Mouse (Mus musculus) cerebellum, postnatal 10 days (tissue): ENCODE results near the gene Trdmt1.

Source experiments
- DNase-seq, 2 experiments: peaks; one replicate each; pipeline ENCODE4 v3.0.0; 2021; ENCODE audit warnings: mixed read lengths in 2 of 2

Gene Trdmt1

DNA sequence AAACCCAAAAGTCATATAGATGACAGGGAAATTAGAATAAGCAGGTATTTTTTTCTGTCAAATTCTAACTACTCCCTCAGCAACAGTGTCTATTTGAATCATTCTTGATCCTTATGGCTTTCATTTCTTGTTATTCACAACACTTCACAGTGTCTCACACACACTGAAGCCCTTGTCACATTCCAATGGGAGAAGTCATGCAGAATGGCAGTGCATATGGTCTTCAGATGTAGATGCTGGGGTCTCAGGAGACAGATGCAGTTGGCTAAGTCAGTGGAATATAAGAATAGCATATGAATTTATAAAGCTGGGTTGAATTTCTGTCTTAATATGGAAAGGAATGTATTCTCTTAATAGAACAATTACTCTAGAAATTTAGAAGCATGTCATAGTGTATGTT lies 11.8 kb upstream of the Trdmt1 start:
- no peak for DNase-seq

GRCm38 (mm10) chr2:13553966-13554365 lies 9.5 kb upstream of the Trdmt1 start:
- DNase-seq, result no peak

DNA sequence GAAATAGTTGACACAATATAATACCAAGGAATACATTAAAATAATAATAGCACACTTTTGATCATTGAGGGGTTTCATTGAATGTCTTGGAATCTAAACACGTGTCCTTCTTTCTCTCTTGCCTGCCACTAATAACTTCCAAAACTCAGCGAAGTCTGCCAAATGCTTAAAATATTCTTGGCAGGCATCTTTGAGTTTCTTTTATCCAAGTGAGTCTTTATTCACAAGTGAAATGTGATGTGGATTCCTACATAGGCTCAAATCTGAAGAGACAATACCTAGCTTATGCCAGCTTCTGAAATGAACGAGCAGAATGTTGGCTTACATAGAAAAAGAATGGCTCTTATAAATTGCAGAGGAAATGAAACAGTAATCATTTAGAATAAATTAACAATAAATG lies 4.3 kb upstream of the Trdmt1 start:
- no peak for DNase-seq

DNA sequence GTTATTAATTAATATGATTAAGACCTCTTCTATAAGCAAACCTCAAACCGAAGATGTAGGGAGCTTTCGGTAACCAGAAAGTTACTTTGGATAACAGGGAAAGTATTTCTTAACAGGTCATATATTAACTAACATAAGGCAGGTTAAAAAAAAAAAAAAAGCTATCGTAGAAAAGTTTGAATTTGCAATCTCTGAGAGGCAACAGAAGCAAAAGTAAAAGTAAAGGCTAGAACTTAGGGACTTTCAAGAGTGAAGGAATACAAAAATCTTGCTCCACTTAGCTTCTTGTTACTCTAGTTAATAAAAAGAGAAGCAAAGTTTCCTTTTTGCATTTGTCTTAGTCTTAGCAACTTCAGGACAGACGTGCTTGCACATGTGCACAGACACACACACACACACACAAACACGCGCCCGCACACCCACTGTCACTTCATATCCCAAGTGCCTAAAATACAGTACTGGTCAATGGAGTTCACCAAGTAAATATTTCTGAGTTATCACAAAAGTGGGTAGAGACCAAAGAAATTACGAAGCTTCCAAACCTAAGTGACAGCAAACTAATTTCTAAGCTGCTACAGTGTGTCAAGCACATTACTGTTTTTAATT lies 846 bp downstream of the Trdmt1 start:
- DNase-seq, result peak in 1 of 2 experiments; percentile 4

DNA sequence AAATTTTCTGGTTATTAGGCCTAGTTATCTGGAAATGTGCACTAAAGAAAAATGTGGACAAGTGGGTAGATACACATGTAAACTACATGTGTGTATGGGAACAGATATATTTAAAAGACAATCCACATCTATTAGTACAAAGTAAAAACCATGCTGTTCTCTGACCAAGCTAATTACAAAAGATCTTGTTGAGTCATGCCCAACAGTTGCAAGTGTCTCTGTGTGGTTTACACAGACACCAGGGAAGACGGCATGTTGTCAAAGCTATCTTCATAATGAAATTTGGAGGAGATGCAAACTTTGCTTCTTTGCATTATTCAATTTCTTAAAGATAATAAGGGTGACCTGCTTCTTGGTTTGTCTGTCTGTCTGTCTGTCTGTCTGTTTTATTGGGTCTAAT lies 4.6 kb downstream of the Trdmt1 start:
- no peak for DNase-seq

GRCm38 (mm10) chr2:13538704-13539377 lies 5.6 kb downstream of the Trdmt1 start:
- DNase-seq, result no peak

DNA sequence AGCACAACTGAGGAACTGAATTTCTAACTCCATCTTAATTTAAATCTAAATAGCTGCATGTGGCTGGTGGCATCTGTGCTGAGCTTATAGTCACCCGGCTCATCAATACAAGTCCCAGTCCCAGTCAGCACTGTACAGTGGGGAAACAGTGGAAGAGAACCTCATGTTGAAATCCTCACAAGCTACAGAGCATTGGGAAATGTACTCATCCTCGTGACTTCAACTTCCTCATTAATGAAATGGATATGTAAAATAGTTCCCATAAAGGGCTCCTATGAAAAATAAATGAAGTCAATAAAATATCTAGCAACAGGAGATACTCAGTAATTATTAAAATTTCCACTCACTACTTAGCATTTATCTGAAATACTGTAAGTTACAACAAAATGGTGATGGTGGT lies 6.2 kb downstream of the Trdmt1 start:
- no peak for DNase-seq

DNA sequence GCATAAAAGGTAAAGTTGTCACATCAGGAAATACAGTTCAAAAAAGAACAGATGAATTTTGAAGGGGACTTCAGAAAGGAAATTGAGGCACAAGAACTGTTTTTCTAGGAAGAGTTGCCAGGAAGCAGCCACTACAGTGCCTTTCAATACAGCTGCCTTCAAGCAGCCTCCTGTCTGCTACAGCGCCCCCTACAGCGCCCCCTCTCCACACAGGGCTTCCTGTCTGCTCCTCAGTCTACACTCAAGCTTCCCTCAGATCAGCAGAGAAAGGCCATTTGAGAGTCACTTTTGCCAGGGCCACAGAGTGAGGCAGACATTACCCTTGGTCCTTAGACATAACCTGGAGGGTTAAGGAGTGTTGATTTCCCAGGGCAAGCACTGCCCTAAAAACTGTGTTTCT lies 6.7 kb downstream of the Trdmt1 start:
- peak in 1 of 2 experiments; percentile 25 for DNase-seq

DNA sequence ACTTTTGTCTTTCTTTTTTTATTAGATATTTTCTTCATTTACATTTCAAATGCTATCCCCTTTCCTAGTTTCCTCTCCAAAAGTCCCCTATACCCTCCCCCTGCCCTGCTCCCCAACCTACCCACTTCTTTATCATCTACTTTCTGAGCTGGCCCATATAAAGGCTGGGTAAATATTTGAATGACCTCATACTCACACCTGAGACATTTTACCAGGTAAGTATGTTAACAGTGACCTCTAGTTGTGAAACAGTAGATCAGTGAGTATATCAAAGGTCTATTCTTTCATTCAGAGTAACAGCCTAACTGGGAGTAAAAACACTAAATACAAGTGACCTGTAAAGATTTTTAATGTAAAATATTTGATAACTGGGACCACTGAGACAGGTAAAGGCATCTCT lies 7.7 kb downstream of the Trdmt1 start:
- no peak for DNase-seq

- no peak for DNase-seq
Observed at GRCm38 (mm10) chr2:13530639-13531038, 13.8 kb downstream of the Trdmt1 start.

DNA sequence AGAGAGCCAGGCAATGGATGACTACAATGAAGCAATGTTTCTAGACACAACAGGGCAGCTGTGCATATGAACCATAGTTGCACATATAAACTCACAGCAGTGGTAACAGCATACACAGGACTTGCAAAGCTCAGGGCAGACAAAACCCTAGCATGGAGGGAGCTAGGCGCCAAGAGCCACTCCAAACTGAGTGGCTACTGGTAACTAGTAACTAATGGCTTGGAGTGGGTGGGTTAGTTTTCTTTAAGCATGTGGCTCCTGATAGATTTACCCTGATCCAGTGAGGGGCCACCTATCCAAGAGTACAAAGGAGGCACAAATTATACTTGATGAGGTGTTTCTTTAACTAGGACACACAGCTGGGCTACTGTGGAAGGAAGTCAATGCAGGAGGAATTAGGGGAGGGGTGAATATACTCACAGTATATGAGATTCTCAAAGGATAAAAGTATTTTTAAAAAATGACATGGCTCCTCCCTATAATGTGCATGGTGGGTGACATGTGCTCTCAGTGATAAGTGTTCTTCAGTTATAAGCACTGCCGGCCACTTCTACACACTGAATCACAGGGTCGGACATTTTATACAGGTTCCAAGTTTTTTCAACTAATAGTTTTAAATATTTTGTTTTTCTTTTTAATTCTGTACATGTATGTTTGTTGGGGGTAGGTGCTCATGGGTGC lies 15.1 kb downstream of the Trdmt1 start:
- no peak for DNase-seq

- DNase-seq, result peak; percentile 25 to 36
Observed at GRCm38 (mm10) chr2:13527531-13527930, 16.9 kb downstream of the Trdmt1 start.

DNA sequence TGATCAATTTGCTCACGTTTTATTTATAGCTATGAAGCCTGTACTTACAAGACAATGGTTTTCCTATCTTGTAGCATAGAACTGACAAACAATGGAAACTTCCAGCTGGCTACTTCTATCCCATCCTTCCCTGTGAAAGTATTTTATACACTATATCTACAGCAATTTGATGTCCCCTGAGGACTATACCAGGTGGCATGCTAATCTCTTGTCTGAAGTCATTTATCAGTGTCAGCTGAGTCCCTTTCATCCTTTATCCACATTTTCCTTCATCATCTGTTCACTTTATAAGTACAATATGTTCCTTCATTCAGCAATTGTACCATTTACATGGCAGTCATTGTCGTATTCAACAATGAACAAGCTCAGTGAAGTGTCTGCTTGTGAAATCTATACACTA lies 17.3 kb downstream of the Trdmt1 start:
- DNase-seq, result no peak

DNA sequence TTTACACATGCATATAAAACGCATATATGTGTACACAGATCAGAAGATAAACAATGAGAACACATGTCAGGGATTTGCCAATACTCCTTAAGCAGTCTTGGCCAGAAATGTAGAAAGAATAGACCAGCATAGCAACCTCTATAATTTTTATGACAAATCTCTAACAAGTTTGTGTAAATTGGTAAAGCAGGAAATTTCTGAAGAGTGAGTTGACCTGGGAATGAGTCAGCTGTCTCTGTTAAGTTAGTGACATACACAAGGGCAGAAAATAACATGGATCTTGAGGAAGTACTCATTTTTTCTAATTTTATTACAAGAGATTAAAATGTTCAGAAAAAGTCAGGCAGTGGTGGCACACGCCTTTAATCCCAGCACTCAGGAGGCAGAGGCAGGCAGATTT lies 18.3 kb downstream of the Trdmt1 start:
- DNase-seq, result no peak

DNA sequence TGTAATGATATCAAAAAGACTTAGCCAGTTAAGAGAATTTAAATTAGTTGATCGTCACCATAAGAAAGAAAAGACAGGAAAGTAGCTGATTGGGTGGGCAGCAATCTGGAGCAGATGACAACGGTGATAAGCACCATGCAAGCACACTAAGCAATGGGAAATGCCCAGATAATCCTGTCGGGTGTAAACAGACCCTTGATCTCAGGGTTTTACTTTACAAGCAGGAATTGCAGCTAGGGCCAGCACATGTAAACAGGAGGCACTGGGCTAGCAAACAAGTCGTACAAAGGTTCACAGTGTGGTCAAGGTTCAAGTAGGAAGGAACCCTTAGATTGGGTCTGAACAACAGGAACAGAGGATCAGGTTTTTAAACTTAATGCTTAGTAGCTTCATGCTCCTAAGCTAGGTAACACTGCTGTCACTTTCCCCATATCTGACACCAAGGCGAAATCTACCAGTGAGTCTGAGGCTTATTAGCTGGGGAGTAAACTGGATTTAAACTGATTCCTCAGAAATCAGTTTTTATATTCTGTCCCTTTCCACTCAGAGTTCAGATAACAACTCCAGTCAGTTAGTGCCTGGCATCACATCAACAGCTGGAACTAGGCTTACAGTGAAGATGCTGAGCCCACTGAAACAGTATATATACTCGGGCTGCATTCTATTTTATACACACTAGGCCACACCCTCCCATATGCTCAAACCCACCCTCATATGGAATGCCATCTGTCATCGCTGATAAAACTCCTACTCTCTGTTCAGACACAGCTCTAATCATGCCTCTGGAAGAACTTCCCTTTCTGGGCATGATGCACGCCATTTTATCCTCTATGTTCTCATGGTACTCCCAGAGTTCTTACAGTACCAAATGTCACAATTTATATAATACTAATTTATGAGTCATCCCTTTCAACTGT lies 20.7 kb downstream of the Trdmt1 start:
- DNase-seq, result no peak

- DNase-seq, result no peak
Observed at GRCm38 (mm10) chr2:13522106-13522505, 22.4 kb downstream of the Trdmt1 start.

DNA sequence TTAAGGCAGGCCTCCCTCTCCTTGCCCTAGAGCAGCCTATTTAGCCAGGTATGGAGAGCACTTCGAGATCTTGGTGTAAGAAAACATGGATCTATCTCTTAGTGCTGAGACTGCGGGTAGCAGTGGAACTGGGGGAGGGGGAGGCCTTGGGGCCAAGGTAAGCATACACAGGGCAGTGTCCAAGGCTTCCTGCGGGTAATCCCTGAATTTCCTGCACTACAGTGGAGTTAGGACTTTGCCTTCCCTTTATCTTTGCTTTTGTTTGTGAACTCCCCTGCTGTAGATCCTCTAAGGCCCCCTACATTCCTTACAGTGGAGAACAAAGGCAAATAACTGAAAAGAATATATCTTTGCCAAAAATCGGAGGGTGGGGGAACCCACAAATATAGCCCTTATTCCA lies 29.5 kb downstream of the Trdmt1 start:
- no peak for DNase-seq

DNA sequence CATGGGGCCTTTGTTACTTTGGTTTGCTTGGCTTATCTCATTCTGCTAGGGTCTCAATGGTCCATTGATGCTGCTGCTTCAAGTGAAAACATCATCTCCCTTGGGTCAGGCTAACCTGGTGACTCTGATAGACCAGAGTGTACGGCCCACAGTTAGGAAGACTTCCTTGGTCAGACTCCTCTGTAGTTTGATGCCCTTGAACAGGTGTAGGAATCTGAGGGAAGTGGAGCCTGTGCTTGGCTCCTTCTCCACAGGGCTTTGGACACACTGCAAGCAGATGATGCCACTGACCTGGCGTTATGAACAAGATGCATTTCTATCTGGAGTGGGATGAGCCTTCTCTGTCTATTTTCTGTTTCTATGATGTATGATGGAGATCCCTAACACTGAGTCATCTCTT lies 41.8 kb downstream of the Trdmt1 start:
- no peak for DNase-seq

DNA sequence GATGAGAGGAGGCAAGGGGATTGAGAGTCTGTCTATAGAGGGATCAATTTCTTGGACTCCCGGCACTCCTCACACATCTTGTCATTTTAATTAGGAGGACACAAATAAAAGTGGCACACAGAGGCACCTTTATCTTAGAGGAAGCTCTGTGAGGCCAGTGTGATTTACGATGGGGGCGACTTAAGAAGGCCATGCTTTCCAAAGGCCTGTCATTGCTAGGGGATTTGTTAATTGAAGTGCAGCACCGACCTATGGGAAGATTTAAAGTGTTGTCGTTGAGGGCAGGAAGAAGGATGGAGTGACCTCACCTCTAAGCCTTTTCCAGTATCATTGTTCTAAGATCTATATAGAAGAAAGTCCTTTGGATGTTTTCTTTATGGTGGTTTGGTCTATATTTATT lies 42.9 kb downstream of the Trdmt1 start:
- DNase-seq, result no peak

GRCm38 (mm10) chr2:13500298-13500999 lies 44.0 kb downstream of the Trdmt1 start:
- DNase-seq, result no peak

- DNase-seq, result no peak
Observed at GRCm38 (mm10) chr2:13499196-13499595, 45.3 kb downstream of the Trdmt1 start.

GRCm38 (mm10) chr2:13496087-13496486 lies 48.4 kb downstream of the Trdmt1 start:
- no peak for DNase-seq

GRCm38 (mm10) chr2:13492927-13493326 lies 51.5 kb downstream of the Trdmt1 start:
- no peak for DNase-seq
